Mouse (Mus musculus) intestine, embryonic 16.5 days (tissue): Measurements from ENCODE around the gene Ufl1. TPM values are rescaled to one million over a fixed set of nuclear protein-coding genes. Genes with fewer than 3 reads are reported as not detected.
"Not testable (repeated sequence)": the region's sequence is repeated elsewhere in the genome, so short reads cannot be mapped to it uniquely, and the experiment has no call there.

Experiments used
- ATAC-seq: fragments of 200-750 bp; cut with Nextera tagmentation; 2 replicates; pipeline ENCODE4 v1.8.0; 2017; ENCODE audit warnings: moderate TSS enrichment, moderate library complexity
- H3K27ac ChIP-seq: fragments of 300-500 bp; sonication (generic); 2 replicates; pipeline ENCODE4 v1.5.1; 2014; ENCODE audit warnings: mild to moderate bottlenecking, low read length
- H3K27me3 ChIP-seq: fragments of 300-500 bp; sonication (generic); replicated peaks from 2 replicates; pipeline ENCODE4 v1.6.1; 2014; ENCODE audit warnings: low read length, control low read depth, mixed read lengths; ENCODE audit not compliant: control insufficient read depth, insufficient read depth
- H3K36me3 ChIP-seq: fragments of 300-500 bp; sonication (generic); 2 replicates; pipeline ENCODE4 v1.6.1; 2014; ENCODE audit warnings: low read length, control low read depth; ENCODE audit not compliant: control insufficient read depth, insufficient read depth
- H3K4me1 ChIP-seq: fragments of 300-500 bp; sonication (generic); 2 replicates; pipeline ENCODE4 v1.6.1; 2014; ENCODE audit warnings: low read length, control low read depth, mixed read lengths; ENCODE audit not compliant: control insufficient read depth, insufficient read depth
- H3K4me2 ChIP-seq: fragments of 300-500 bp; sonication (generic); 2 replicates; pipeline ENCODE4 v1.6.1; 2014; ENCODE audit warnings: low read depth, low read length, control low read depth
- H3K4me3 ChIP-seq: fragments of 300-500 bp; sonication (generic); 2 replicates; pipeline ENCODE4 v1.5.1; 2014; ENCODE audit warnings: mild to moderate bottlenecking, low read length
- H3K9ac ChIP-seq: fragments of 300-500 bp; sonication (generic); 2 replicates; pipeline ENCODE4 v1.6.1; 2014; ENCODE audit warnings: low read depth, low read length
- H3K9me3 ChIP-seq: fragments of 300-500 bp; sonication (generic); 2 replicates; pipeline ENCODE4 v1.6.1; 2016; ENCODE audit warnings: low read length, control low read depth; ENCODE audit not compliant: control insufficient read depth
- WGBS: fragments of 180-500 bp; shearing (Covaris S2); extraction: QIAGEN DNeasy Blood & Tissue Kit; methylation state at CpG from one replicate; pipeline ENCODE4 v1.1.7; 2014; 5-methylcytosine and 5-hydroxymethylcytosine counted together
- polyA plus RNA-seq: library from polyadenylated mRNA; unstranded; fragments of >200 nt; fragmentation: Nextera tagmentation; extraction: Ambion mirVana; gene quantifications from 2 replicates; pipeline ENCODE4 v1.2.1, GENCODE M21; 2015

Ufl1 gene
- polyA plus RNA-seq, 1 experiment from 2014 or later, result 44.5 TPM

- Histone ChIP-seq H3K36me3 (peaks cover 7% of the 10 kb centered on the region; the same call in 1 of the 2 replicates), H3K9ac (no peak overlapping the region), H3K27ac (no peak overlapping the region), H3K4me3 (no peak overlapping the region), H3K27me3 (no peaks in the 10 kb centered on the region), H3K9me3 (no peaks in the 10 kb centered on the region), H3K4me2 (no peak overlapping the region), H3K4me1 (no peaks in the 10 kb centered on the region)
- no peak for ATAC-seq
- 91% methylated on average over 7 of the region's 7 CpGs for whole genome bisulfite sequencing
Observed at GRCm38 (mm10) chr4:25257822-25258398, 23.7 kb downstream of the Ufl1 start.

- Histone ChIP-seq H3K4me2 (no peak within 1 kb of the TSS), H3K4me3 (no peak within 1 kb of the TSS), H3K27me3 (no peaks in the 10 kb centered on the region), H3K36me3 (no peaks in the 10 kb centered on the region), H3K4me1 (no peaks in the 10 kb centered on the region), H3K27ac (no peak within 1 kb of the TSS), H3K9me3 (no peaks in the 10 kb centered on the region), H3K9ac (no peak within 1 kb of the TSS)
- WGBS, result 90% methylated on average over 3 of the region's 3 CpGs
- ATAC-seq, result no peak
Observed at GRCm38 (mm10) chr4:25242776-25243175, 38.8 kb downstream of the Ufl1 start, which contains the start of gene Fhl5. Gene Fhl5 (minus strand): TSS chr4:25242876.

GRCm38 (mm10) chr4:25235663-25236062, 46.0 kb downstream of the Ufl1 start:
- H3K4me1 ChIP-seq, H3K36me3 ChIP-seq, H3K9me3 ChIP-seq, H3K27me3 ChIP-seq, H3K9ac ChIP-seq, H3K27ac ChIP-seq, ATAC-seq, H3K4me2 ChIP-seq, H3K4me3 ChIP-seq: not testable (repeated sequence)
- 82% methylated on average over 1 of the region's 1 CpGs for WGBS

GRCm38 (mm10) chr4:25233767-25234166, 47.9 kb downstream of the Ufl1 start:
- WGBS, result 89% methylated on average over 1 of the region's 1 CpGs

GRCm38 (mm10) chr4:25232546-25232945, 49.1 kb downstream of the Ufl1 start:
- 88% methylated on average over 3 of the region's 3 CpGs for WGBS
- Histone ChIP-seq H3K4me1 (no peaks in the 10 kb centered on the region), H3K27me3 (no peaks in the 10 kb centered on the region), H3K9ac (no peak overlapping the region), H3K4me2 (no peak overlapping the region), H3K27ac (no peak overlapping the region), H3K36me3 (no peaks in the 10 kb centered on the region), H3K9me3 (no peaks in the 10 kb centered on the region), H3K4me3 (no peak overlapping the region)
- ATAC-seq, result no peak

More at GRCm38 (mm10) chr4:25233767-25234166, 47.9 kb downstream of the Ufl1 start:
- not testable (repeated sequence) for H3K9me3 ChIP-seq, H3K4me3 ChIP-seq, H3K4me2 ChIP-seq, H3K27me3 ChIP-seq, H3K4me1 ChIP-seq, ATAC-seq, H3K9ac ChIP-seq, H3K36me3 ChIP-seq, H3K27ac ChIP-seq

- ATAC-seq, result no peak
- Histone ChIP-seq H3K4me2 (no peak overlapping the region), H3K4me1 (no peaks in the 10 kb centered on the region)
Observed at GRCm38 (mm10) chr4:25227527-25227926, 54.1 kb downstream of the Ufl1 start.

GRCm38 (mm10) chr4:25221927-25222326, 59.7 kb downstream of the Ufl1 start:
- H3K27ac ChIP-seq, result no peak overlapping the region
- no peaks in the 10 kb centered on the region for H3K9me3 ChIP-seq
- no peak for ATAC-seq
- H3K9ac ChIP-seq, result no peak overlapping the region
- no peaks in the 10 kb centered on the region for H3K36me3 ChIP-seq
- no peaks in the 10 kb centered on the region for H3K27me3 ChIP-seq
- no peaks in the 10 kb centered on the region for H3K4me1 ChIP-seq
- no peak overlapping the region for H3K4me2 ChIP-seq
- no peak overlapping the region for H3K4me3 ChIP-seq

More at GRCm38 (mm10) chr4:25227527-25227926, 54.1 kb downstream of the Ufl1 start:
- H3K27me3 ChIP-seq, result no peaks in the 10 kb centered on the region
- H3K9ac ChIP-seq, result no peak overlapping the region
- no peak overlapping the region for H3K27ac ChIP-seq
- H3K9me3 ChIP-seq, result no peaks in the 10 kb centered on the region
- 30% methylated on average over 1 of the region's 1 CpGs for WGBS
- no peaks in the 10 kb centered on the region for H3K36me3 ChIP-seq
- H3K4me3 ChIP-seq, result no peak overlapping the region

- Histone ChIP-seq H3K27ac (no peak overlapping the region), H3K4me1 (no peaks in the 10 kb centered on the region), H3K36me3 (no peaks in the 10 kb centered on the region), H3K4me3 (no peak overlapping the region), H3K27me3 (no peaks in the 10 kb centered on the region), H3K9me3 (no peaks in the 10 kb centered on the region), H3K4me2 (no peak overlapping the region), H3K9ac (no peak overlapping the region)
- no peak for ATAC-seq
- 48% methylated on average over 5 of the region's 5 CpGs for WGBS
Observed at GRCm38 (mm10) chr4:25213451-25213850, 68.2 kb downstream of the Ufl1 start.

- Histone ChIP-seq H3K4me3 (no peak overlapping the region), H3K27ac (no peak overlapping the region), H3K27me3 (no peaks in the 10 kb centered on the region), H3K4me2 (no peak overlapping the region), H3K36me3 (no peaks in the 10 kb centered on the region), H3K9ac (no peak overlapping the region), H3K9me3 (no peaks in the 10 kb centered on the region), H3K4me1 (no peaks in the 10 kb centered on the region)
- no peak for ATAC-seq
- 82% methylated on average over 4 of the region's 4 CpGs for WGBS
Observed at GRCm38 (mm10) chr4:25206166-25206565, 75.5 kb downstream of the Ufl1 start.
